Mouse (Mus musculus): Measurements from ENCODE around the gene Prss3. TPM values are rescaled to one million over a fixed set of nuclear protein-coding genes. Genes with fewer than 3 reads are reported as not detected.
"Not testable (repeated sequence)": the region's sequence is repeated elsewhere in the genome, so short reads cannot be mapped to it uniquely, and the experiment has no call there.

Gene Prss3
- polyA plus RNA-seq (2012; ENCODE audit: insufficient read depth, insufficient read length, missing spikeins) = not detected in 2 replicates

DNA sequence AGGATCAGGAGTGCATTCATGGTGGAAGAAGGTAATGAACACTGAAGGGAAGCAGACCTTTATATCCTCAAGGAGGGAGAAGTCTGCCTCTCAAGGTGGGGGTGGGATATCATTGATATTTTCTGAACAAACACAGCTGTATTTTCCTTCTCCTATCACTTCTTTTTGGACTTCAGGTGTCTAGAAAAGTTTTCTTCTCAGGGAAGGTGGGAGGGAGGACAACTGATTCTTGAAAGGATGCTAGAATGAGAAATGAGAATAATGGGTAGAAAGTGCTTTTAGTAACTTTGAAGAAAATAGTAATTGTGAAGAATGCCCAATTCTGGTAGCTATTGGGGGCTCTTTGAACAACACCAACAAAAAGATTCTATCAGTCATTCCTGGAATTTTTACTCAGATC lies at the start of gene Prss3:
Prss3 (minus strand) TSS at position 101 of the 400 bp plus-strand sequence.
- not testable (repeated sequence) for H3K4me3 ChIP-seq (ENCODE audit: insufficient read depth, low read length); H3K27ac ChIP-seq (ENCODE audit: insufficient read depth, low read depth, low read length); H3K4me1 ChIP-seq (ENCODE audit: control insufficient read depth, insufficient read depth, low read length)

GRCm38 (mm10) chr6:41392056-41392455 lies 14.6 kb upstream of the Prss3 start, which contains the start of gene Gm5771:
TSS of gene Gm5771 (plus strand) at chr6:41392356.
- not testable (repeated sequence) for H3K27ac ChIP-seq (ENCODE audit: insufficient read depth, low read depth, low read length); H3K4me3 ChIP-seq (ENCODE audit: insufficient read depth, low read length); H3K4me1 ChIP-seq (ENCODE audit: control insufficient read depth, insufficient read depth, low read length)

DNA sequence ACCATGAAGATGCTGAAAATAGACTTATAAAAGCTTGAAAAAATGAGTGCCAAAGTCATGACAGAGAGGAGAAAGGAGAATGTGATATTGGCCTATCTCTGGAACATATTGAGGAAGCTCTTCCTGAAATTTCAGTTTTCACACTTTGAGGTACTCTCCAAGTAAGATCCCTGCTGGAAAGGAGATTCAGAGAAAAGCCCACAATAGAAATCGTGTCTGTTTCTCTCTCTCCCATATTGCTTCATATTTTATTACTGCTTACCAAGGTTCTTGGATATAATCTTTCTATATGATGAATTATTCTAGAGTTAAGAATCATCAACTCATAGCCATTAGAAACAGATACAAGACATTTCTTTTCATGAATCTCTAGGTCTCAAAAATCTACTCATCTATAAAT lies 14.2 kb upstream of the Prss3 start:
- H3K4me3 ChIP-seq (ENCODE audit: insufficient read depth, low read length); H3K27ac ChIP-seq (ENCODE audit: insufficient read depth, low read depth, low read length): not testable (repeated sequence)

DNA sequence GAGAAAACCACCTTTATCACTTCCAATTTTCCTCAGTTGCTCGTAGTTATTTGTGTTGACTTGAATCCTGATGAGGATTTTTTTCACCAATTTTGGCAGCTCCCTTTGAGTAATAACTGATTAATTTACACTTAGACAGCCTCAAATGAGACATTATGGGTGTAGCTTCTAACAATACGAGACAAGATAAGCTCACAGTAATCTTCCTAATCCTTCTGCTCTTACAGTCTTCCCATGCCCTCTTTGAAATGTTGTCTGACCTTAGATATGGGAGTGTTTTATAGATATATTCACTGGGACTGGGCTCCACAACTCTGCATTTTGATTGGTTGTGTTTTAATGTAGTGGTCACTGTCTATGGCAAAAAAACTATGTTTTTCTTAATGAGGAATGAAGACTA lies 9.3 kb upstream of the Prss3 start:
- H3K4me3 ChIP-seq (ENCODE audit: insufficient read depth, low read length) = no peak overlapping the region
- no peaks in the 10 kb centered on the region for H3K4me1 ChIP-seq (ENCODE audit: control insufficient read depth, insufficient read depth, low read length)
- no peak for TF ChIP-seq POLR2A (IDR thresholded peaks at IDR 0.05; ENCODE audit: borderline replicate concordance, low read depth, low read length)
- TF ChIP-seq CTCF (IDR thresholded peaks at IDR 0.05; ENCODE audit: low read depth, low read length) = no peak
- no peak overlapping the region for H3K27ac ChIP-seq (ENCODE audit: insufficient read depth, low read depth, low read length)

More for the DNA sequence above, 14.2 kb upstream of the Prss3 start:
- not testable (repeated sequence) for H3K4me1 ChIP-seq (ENCODE audit: control insufficient read depth, insufficient read depth, low read length)

- H3K4me1 ChIP-seq (ENCODE audit: control insufficient read depth, insufficient read depth, low read length); H3K27ac ChIP-seq (ENCODE audit: insufficient read depth, low read depth, low read length); H3K4me3 ChIP-seq (ENCODE audit: insufficient read depth, low read length): not testable (repeated sequence)
Observed at GRCm38 (mm10) chr6:41373772-41374171, 3.7 kb downstream of the Prss3 start.

GRCm38 (mm10) chr6:41353932-41354331 lies 23.5 kb downstream of the Prss3 start, which contains the start of gene Try10:
TSS of gene Try10 (plus strand) at chr6:41354105.
- TF ChIP-seq CTCF (IDR thresholded peaks at IDR 0.05; ENCODE audit: low read depth, low read length) (no peak), POLR2A (IDR thresholded peaks at IDR 0.05; ENCODE audit: borderline replicate concordance, low read depth, low read length) (no peak)
- Histone ChIP-seq H3K27ac (ENCODE audit: insufficient read depth, low read depth, low read length) (no peak within 1 kb of the TSS), H3K4me1 (ENCODE audit: control insufficient read depth, insufficient read depth, low read length) (no peaks in the 10 kb centered on the region), H3K4me3 (ENCODE audit: insufficient read depth, low read length) (no peak within 1 kb of the TSS)

Other genes with a start within 250 kb of the Prss3 start
- not detected in 2 replicates for gene Try4, start 75.4 kb downstream of the Prss3 start, polyA plus RNA-seq (2012; ENCODE audit: insufficient read depth, insufficient read length, missing spikeins)
- not detected in 2 replicates for gene Try5, start 60.8 kb downstream of the Prss3 start, polyA plus RNA-seq (2012; ENCODE audit: insufficient read depth, insufficient read length, missing spikeins)
- not detected in 2 replicates for gene Try10, start 23.6 kb downstream of the Prss3 start, polyA plus RNA-seq (2012; ENCODE audit: insufficient read depth, insufficient read length, missing spikeins)
- gene Gm5771, start 14.7 kb upstream of the Prss3 start, polyA plus RNA-seq (2012; ENCODE audit: insufficient read depth, insufficient read length, missing spikeins) = not detected in 2 replicates
- gene Gm10334, start 68.5 kb upstream of the Prss3 start, polyA plus RNA-seq (2012; ENCODE audit: insufficient read depth, insufficient read length, missing spikeins) = not detected in 2 replicates
- not detected in 2 replicates for gene Prss1, start 81.3 kb upstream of the Prss3 start, polyA plus RNA-seq (2012; ENCODE audit: insufficient read depth, insufficient read length, missing spikeins)
- not detected in 2 replicates for gene Prss2, start 144.1 kb upstream of the Prss3 start, polyA plus RNA-seq (2012; ENCODE audit: insufficient read depth, insufficient read length, missing spikeins)
- gene Ephb6, start 227.8 kb upstream of the Prss3 start, polyA plus RNA-seq (2012; ENCODE audit: insufficient read depth, insufficient read length, missing spikeins) = 0.83 and 0.93 TPM in 2 replicates